Mouse (Mus musculus) forebrain, embryonic 11.5 days (tissue): Measurements from ENCODE around the gene Dnah1. TPM values are rescaled to one million over a fixed set of nuclear protein-coding genes. Genes with fewer than 3 reads are reported as not detected.

Experiments used
- polyA plus RNA-seq: library from polyadenylated mRNA; unstranded; fragments of >200 nt; fragmentation: Nextera tagmentation; extraction: Ambion mirVana; gene quantifications from 2 replicates; pipeline ENCODE4 v1.2.1, GENCODE M21; 2014

The Dnah1 gene
- polyA plus RNA-seq, 1 experiment from 2014 or later = 7.6 TPM

Other genes starting within 250 kb of the Dnah1 start
- gene Smim4, start 194.9 kb downstream of the Dnah1 start, polyA plus RNA-seq = 50.9 and 52.7 TPM in 2 replicates
- 565 and 637 TPM in 2 replicates for gene Nt5dc2, start 192.8 kb downstream of the Dnah1 start, polyA plus RNA-seq
- gene Stab1, start 155.3 kb downstream of the Dnah1 start, polyA plus RNA-seq = 21.8 and 27.1 TPM in 2 replicates
- 0.59 and 0.83 TPM in 2 replicates for gene Tnnc1, start 115.6 kb downstream of the Dnah1 start, polyA plus RNA-seq
- gene Nisch, start 107.0 kb downstream of the Dnah1 start, polyA plus RNA-seq = 399 and 407 TPM in 2 replicates
- 0.13 and 0.16 TPM in 2 replicates for gene Sema3g, start 106.0 kb downstream of the Dnah1 start, polyA plus RNA-seq
- 14.3 and 14.4 TPM in 2 replicates for gene Phf7, start 72.6 kb downstream of the Dnah1 start, polyA plus RNA-seq
- 121 and 137 TPM in 2 replicates for gene Bap1, start 72.4 kb downstream of the Dnah1 start, polyA plus RNA-seq
- 36.2 and 41.2 TPM in 2 replicates for gene Capn7, start 12.7 kb upstream of the Dnah1 start, polyA plus RNA-seq
- 15.8 and 17.4 TPM in 2 replicates for gene Sh3bp5, start 112.2 kb upstream of the Dnah1 start, polyA plus RNA-seq
- 24.7 and 25.7 TPM in 2 replicates for gene Eaf1, start 170.5 kb upstream of the Dnah1 start, polyA plus RNA-seq
- 85.0 and 89.8 TPM in 2 replicates for gene Mettl6, start 171.1 kb upstream of the Dnah1 start, polyA plus RNA-seq